Mouse (Mus musculus) heart, embryonic 12.5 days (tissue): Measurements from ENCODE around the gene Sorbs1. TPM values are rescaled to one million over a fixed set of nuclear protein-coding genes. Genes with fewer than 3 reads are reported as not detected.

Experiments
- ATAC-seq: fragments of 200-750 bp; cut with Nextera tagmentation; 2 replicates; pipeline ENCODE4 v1.8.0; 2017; ENCODE audit warnings: moderate TSS enrichment, moderate library complexity; ENCODE audit not compliant: insufficient number of reproducible peaks, low FRiP score
- H3K27ac ChIP-seq: fragments of 300-500 bp; sonication (generic); 2 replicates; pipeline ENCODE4 v1.5.1; 2016; ENCODE audit warnings: mild to moderate bottlenecking, moderate library complexity; ENCODE audit not compliant: poor library complexity, severe bottlenecking
- H3K27me3 ChIP-seq: fragments of 300-500 bp; sonication (generic); replicated peaks from 2 replicates; pipeline ENCODE4 v1.6.1; 2016; ENCODE audit warnings: mild to moderate bottlenecking, moderate library complexity
- H3K36me3 ChIP-seq: fragments of 300-500 bp; sonication (generic); 2 replicates; pipeline ENCODE4 v1.6.1; 2016; ENCODE audit warnings: mild to moderate bottlenecking, moderate library complexity
- H3K4me1 ChIP-seq: fragments of 300-500 bp; sonication (generic); replicated peaks from 2 replicates; pipeline ENCODE4 v1.6.1; 2016; ENCODE audit warnings: mild to moderate bottlenecking
- H3K4me2 ChIP-seq: fragments of 300-500 bp; sonication (generic); 2 replicates; pipeline ENCODE4 v1.6.1; 2016; ENCODE audit warnings: mild to moderate bottlenecking, moderate library complexity
- H3K4me3 ChIP-seq: fragments of 300-500 bp; sonication (generic); 2 replicates; pipeline ENCODE4 v1.5.1; 2016; ENCODE audit warnings: mild to moderate bottlenecking
- H3K9ac ChIP-seq: fragments of 300-500 bp; sonication (generic); 2 replicates; pipeline ENCODE4 v1.6.1; 2016; ENCODE audit warnings: mild to moderate bottlenecking, moderate library complexity
- H3K9me3 ChIP-seq: fragments of 300-500 bp; sonication (generic); replicated peaks from 2 replicates; pipeline ENCODE4 v1.6.1; 2016; ENCODE audit warnings: mild to moderate bottlenecking, moderate library complexity
- WGBS: fragments of 180-500 bp; shearing (Covaris S2); methylation state at CpG from one replicate; pipeline ENCODE4 v1.1.7; 2016; 5-methylcytosine and 5-hydroxymethylcytosine counted together
- polyA plus RNA-seq: library from polyadenylated mRNA; unstranded; fragments of >200 nt; fragmentation: Nextera tagmentation; extraction: Ambion mirVana; gene quantifications from 2 replicates; pipeline ENCODE4 v1.2.1, GENCODE M21; 2016

Sorbs1 gene
- polyA plus RNA-seq, 1 experiment from 2014 or later: 86.6 TPM

DNA sequence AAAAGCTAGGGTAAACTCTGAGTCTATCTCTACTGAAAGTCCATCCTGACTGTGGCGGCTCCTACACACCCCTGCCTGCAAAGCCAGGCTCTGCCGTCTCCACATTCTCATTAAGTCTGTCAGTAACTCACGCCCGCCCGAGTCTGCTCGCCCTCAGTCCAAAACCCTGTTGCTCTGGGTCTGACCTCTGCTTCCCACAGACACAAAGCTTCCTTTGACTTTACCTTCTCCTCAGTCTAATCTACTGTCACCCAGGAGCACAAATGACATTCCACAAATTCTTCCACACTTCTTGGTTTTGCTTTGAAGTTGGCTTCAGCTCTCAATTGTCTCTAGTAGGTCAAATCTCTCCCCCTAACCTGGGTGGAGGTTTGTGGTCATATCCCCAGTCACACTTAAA, 195.1 kb downstream of the Sorbs1 start:
- no peaks in the 10 kb centered on the region for H3K9me3 ChIP-seq
- H3K27me3 ChIP-seq: no peaks in the 10 kb centered on the region
- WGBS: 21% methylated on average over 6 of the region's 6 CpGs
- H3K4me2 ChIP-seq: no peak overlapping the region
- peaks cover 62% of the 10 kb centered on the region for H3K36me3 ChIP-seq
- no peak for ATAC-seq
- no peak overlapping the region for H3K4me3 ChIP-seq
- peaks cover 24% of the 10 kb centered on the region for H3K4me1 ChIP-seq
- H3K9ac ChIP-seq: no peak overlapping the region
- H3K27ac ChIP-seq: peak overlapping the region; percentile 29; the same call in 1 of the 2 replicates

- Histone ChIP-seq H3K27me3 (no peaks in the 10 kb centered on the region), H3K27ac (no peak overlapping the region), H3K9ac (no peak overlapping the region), H3K9me3 (no peaks in the 10 kb centered on the region), H3K4me1 (peaks cover 24% of the 10 kb centered on the region), H3K4me3 (no peak overlapping the region), H3K4me2 (no peak overlapping the region), H3K36me3 (peaks cover 53% of the 10 kb centered on the region)
- peak; percentile 43; the same call in 1 of the 2 replicates for ATAC-seq
- WGBS: 50% methylated on average over 4 of the region's 4 CpGs
These were observed 196.6 kb downstream of the Sorbs1 start for GRCm38 (mm10) chr19:40317001-40317400.

GRCm38 (mm10) chr19:40314252-40314651, 199.3 kb downstream of the Sorbs1 start:
- Histone ChIP-seq H3K4me3 (no peak overlapping the region), H3K27ac (no peak overlapping the region), H3K36me3 (peaks cover 60% of the 10 kb centered on the region), H3K4me1 (peaks cover 24% of the 10 kb centered on the region), H3K4me2 (no peak overlapping the region), H3K9me3 (no peaks in the 10 kb centered on the region), H3K9ac (no peak overlapping the region), H3K27me3 (no peaks in the 10 kb centered on the region)
- WGBS: 89% methylated on average over 11 of the region's 11 CpGs
- no peak for ATAC-seq

DNA sequence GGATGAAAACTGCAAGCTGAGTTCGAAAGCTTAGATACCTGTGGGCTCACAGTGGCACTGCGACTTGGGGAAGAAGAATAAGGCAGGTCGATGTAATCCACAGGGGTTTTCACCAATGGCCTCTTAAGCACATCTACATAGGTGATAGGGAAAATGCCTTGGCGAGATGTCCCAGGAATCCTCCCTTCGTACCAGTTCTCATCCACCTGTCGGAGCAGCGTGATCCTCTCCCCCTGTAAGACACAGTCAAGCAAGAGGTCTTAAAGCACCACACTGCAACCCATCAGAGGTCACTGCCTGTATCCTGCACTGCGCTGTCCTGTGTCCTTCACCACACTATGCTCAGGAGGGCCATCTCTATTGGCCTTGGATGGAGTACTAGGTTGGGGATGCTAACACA, 201.9 kb downstream of the Sorbs1 start:
- no peak overlapping the region for H3K27ac ChIP-seq
- H3K4me3 ChIP-seq: no peak overlapping the region
- H3K4me2 ChIP-seq: no peak overlapping the region
- WGBS: 92% methylated on average over 8 of the region's 8 CpGs
- no peaks in the 10 kb centered on the region for H3K27me3 ChIP-seq
- H3K9me3 ChIP-seq: no peaks in the 10 kb centered on the region
- no peak overlapping the region for H3K9ac ChIP-seq
- H3K4me1 ChIP-seq: peaks cover 10% of the 10 kb centered on the region
- ATAC-seq: no peak
- H3K36me3 ChIP-seq: peaks cover 54% of the 10 kb centered on the region

- H3K36me3 ChIP-seq: peaks cover 51% of the 10 kb centered on the region
- peaks cover 15% of the 10 kb centered on the region for H3K4me1 ChIP-seq
- H3K9ac ChIP-seq: no peak overlapping the region
- H3K27me3 ChIP-seq: no peaks in the 10 kb centered on the region
- WGBS: 83% methylated on average over 15 of the region's 15 CpGs
- H3K4me2 ChIP-seq: no peak overlapping the region
- H3K9me3 ChIP-seq: no peaks in the 10 kb centered on the region
- ATAC-seq: no peak
- H3K4me3 ChIP-seq: no peak overlapping the region
- H3K27ac ChIP-seq: no peak overlapping the region
These were observed 203.0 kb downstream of the Sorbs1 start for GRCm38 (mm10) chr19:40310410-40311130.

- H3K36me3 ChIP-seq: peaks cover 48% of the 10 kb centered on the region
- H3K9ac ChIP-seq: no peak overlapping the region
- no peak overlapping the region for H3K27ac ChIP-seq
- WGBS: 86% methylated on average over 12 of the region's 12 CpGs
- H3K27me3 ChIP-seq: no peaks in the 10 kb centered on the region
- no peaks in the 10 kb centered on the region for H3K9me3 ChIP-seq
- H3K4me2 ChIP-seq: no peak overlapping the region
- no peak overlapping the region for H3K4me3 ChIP-seq
- ATAC-seq: no peak
- H3K4me1 ChIP-seq: peaks cover 18% of the 10 kb centered on the region
These were observed 203.7 kb downstream of the Sorbs1 start for GRCm38 (mm10) chr19:40309911-40310310.

DNA sequence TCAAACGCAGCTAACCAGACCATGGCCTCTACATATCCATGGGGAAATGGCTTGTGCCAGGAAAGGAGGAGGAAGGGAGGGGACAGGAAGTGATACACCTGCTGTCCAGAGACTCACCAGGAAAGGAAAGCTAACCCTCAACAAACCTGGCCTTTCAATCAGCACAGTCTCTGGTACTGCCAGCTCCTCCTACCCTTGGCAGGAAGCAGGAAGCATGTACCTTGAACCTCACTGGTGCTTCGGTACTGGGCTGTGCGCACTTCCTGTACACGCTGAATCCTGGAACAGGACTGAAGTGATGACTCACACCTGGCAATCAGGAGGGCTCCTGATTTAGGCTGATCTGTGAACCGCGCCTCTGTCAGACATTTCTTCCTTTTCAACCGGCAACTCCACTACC, 206.0 kb downstream of the Sorbs1 start:
- Histone ChIP-seq H3K9ac (no peak overlapping the region), H3K9me3 (no peaks in the 10 kb centered on the region), H3K4me3 (no peak overlapping the region), H3K4me1 (peaks cover 38% of the 10 kb centered on the region), H3K4me2 (no peak overlapping the region), H3K36me3 (peaks cover 31% of the 10 kb centered on the region), H3K27ac (peak overlapping the region; percentile 6; the same call in 1 of the 2 replicates), H3K27me3 (no peaks in the 10 kb centered on the region)
- 72% methylated on average over 7 of the region's 7 CpGs for WGBS
- no peak for ATAC-seq

DNA sequence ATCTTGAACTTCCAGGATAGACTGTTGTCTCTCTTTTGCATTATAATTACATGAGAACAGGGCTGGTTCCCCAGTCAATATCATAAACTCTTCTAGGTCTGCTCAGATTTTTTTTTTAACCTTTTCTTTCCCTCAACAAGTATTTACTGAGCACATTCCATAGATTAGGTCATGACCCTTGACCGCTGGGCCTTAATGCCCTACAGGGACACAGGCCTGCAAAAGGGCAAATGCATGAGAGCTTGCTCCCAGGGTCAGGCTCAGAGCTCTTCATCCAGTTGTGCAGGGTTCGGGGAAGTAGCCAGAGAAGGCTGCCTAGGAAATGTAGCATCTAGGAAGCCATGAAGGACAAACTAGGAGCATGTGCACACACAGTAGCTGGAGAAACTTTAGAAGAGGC, 206.9 kb downstream of the Sorbs1 start:
- Histone ChIP-seq H3K9ac (no peak overlapping the region), H3K9me3 (no peaks in the 10 kb centered on the region), H3K27ac (no peak overlapping the region), H3K4me2 (no peak overlapping the region), H3K27me3 (no peaks in the 10 kb centered on the region), H3K4me1 (peaks cover 47% of the 10 kb centered on the region), H3K4me3 (no peak overlapping the region), H3K36me3 (peaks cover 28% of the 10 kb centered on the region)
- 67% methylated on average over 2 of the region's 2 CpGs for WGBS
- no peak for ATAC-seq

DNA sequence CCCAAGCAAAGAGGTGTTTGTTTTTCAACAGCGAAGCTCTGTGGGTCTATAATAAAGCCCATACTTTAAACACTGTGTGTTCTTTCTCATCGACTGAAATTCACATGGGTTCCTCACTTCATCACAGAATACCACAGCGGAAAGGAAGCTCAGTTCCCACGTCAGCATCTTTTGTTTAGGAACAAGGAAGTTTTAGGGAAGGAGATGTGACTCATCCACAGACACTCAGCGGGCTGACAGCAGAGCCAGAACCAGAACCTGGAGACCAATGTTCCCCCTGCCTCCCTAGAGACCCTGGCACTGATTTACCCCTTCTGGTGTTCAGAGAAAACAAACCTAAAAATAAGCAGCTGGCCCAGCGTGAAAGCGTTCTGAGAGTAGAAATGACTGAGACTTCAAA, 208.1 kb downstream of the Sorbs1 start:
- H3K4me2 ChIP-seq: no peak overlapping the region
- H3K36me3 ChIP-seq: peaks cover 23% of the 10 kb centered on the region
- H3K4me1 ChIP-seq: peaks cover 47% of the 10 kb centered on the region
- WGBS: 70% methylated on average over 7 of the region's 7 CpGs
- no peak overlapping the region; the same call in 1 of the 2 replicates for H3K27ac ChIP-seq
- no peaks in the 10 kb centered on the region for H3K9me3 ChIP-seq
- H3K9ac ChIP-seq: no peak overlapping the region
- no peaks in the 10 kb centered on the region for H3K27me3 ChIP-seq
- no peak overlapping the region for H3K4me3 ChIP-seq
- ATAC-seq: no peak

DNA sequence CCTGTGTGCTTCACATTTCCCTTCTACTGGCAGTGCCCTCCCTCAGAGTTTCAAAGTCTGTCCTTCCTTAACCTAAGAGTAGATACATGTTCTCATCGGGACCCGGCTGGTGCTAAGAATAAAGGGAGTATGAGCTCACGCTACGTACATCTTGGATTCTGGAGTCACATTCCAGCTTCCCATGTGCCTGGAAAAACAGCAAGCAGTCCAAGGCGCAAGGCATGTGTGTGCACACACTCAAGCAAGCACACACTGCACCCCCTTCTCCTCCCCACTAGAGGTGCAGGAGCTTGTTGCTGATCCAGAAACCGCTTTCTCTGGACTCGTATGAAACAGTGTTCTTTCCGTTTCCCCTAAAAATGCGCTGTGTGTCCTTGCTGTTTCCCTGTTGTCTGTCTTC, 210.7 kb downstream of the Sorbs1 start:
- Histone ChIP-seq H3K9me3 (no peaks in the 10 kb centered on the region), H3K4me2 (peak overlapping the region; percentile 38), H3K4me1 (peaks cover 55% of the 10 kb centered on the region), H3K9ac (peak overlapping the region; percentile 59; the same call in 1 of the 2 replicates), H3K36me3 (peaks cover 7% of the 10 kb centered on the region; the same call in 1 of the 2 replicates), H3K27ac (peak overlapping the region; percentile 89), H3K27me3 (no peaks in the 10 kb centered on the region), H3K4me3 (no peak overlapping the region)
- peak; percentile 46; the same call in 1 of the 2 replicates for ATAC-seq
- 34% methylated on average over 9 of the region's 9 CpGs for WGBS

- Histone ChIP-seq H3K9me3 (no peaks in the 10 kb centered on the region), H3K27me3 (no peaks in the 10 kb centered on the region), H3K9ac (no peak overlapping the region), H3K36me3 (peaks cover 7% of the 10 kb centered on the region; the same call in 1 of the 2 replicates), H3K4me3 (no peak overlapping the region), H3K4me1 (peaks cover 55% of the 10 kb centered on the region), H3K27ac (peak overlapping the region; percentile 89), H3K4me2 (peak overlapping the region; percentile 38; the same call in 1 of the 2 replicates)
- ATAC-seq: no peak
- WGBS: 49% methylated on average over 5 of the region's 5 CpGs
These were observed 211.1 kb downstream of the Sorbs1 start for GRCm38 (mm10) chr19:40302477-40302876.
